ENCODE assay signal across 8 mouse cellular contexts in genomic region chr5:125497821-125498600, GRCm38 (mm10). TPM values are rescaled to one million over a fixed set of nuclear protein-coding genes. Genes with fewer than 3 reads are reported as not detected.
DNase-seq lines count a peak whose midpoint lies in the region; ATAC-seq and TF ChIP-seq lines count a peak whose summit lies in the region.

No protein-coding gene starts in this region.

- no peaks in the 10 kb centered on the region for H3K27me3 ChIP-seq in forebrain, embryonic 14.5 days (replicated peaks; ENCODE audit: control insufficient read depth, insufficient read depth, low read length)
- no peaks in the 10 kb centered on the region for H3K27me3 ChIP-seq in hindbrain, embryonic 15.5 days
- H3K27me3 ChIP-seq in midbrain, embryonic 11.5 days (ENCODE audit: control insufficient read depth, insufficient read depth, low read length): no peaks in the 10 kb centered on the region
- no peaks in the 10 kb centered on the region for H3K27me3 ChIP-seq in small intestine, adult 2 months (ENCODE audit: control insufficient read depth, insufficient read depth, low read length)

- TF ChIP-seq POLR2A in small intestine, adult 2 months (IDR thresholded peaks at IDR 0.05; ENCODE audit: low read depth, low read length): no peak

- no peak overlapping the region for H3K4me2 ChIP-seq in forebrain, embryonic 14.5 days (ENCODE audit: low read length)
- no peak overlapping the region for H3K4me2 ChIP-seq in hindbrain, embryonic 15.5 days
- H3K4me2 ChIP-seq in midbrain, embryonic 11.5 days: no peak overlapping the region

- peak; percentile 50; the same call in 1 of the 2 replicates for TF ChIP-seq CTCF in small intestine, adult 2 months (IDR thresholded peaks at IDR 0.05; ENCODE audit: extremely low read depth, insufficient read length, insufficient replicate concordance, low read depth, low read length)

- intact Hi-C loops in left cerebral cortex, postnatal 10 days (cut with DNase I): no loop called here

- H3K4me1 ChIP-seq in forebrain, embryonic 14.5 days (ENCODE audit: control insufficient read depth, insufficient read depth, low read length): no peaks in the 10 kb centered on the region
- H3K4me1 ChIP-seq in hindbrain, embryonic 15.5 days (replicated peaks): peaks cover 16% of the 10 kb centered on the region
- no peaks in the 10 kb centered on the region for H3K4me1 ChIP-seq in midbrain, embryonic 11.5 days (ENCODE audit: control insufficient read depth, insufficient read depth, low read length)
- no peaks in the 10 kb centered on the region for H3K4me1 ChIP-seq in small intestine, adult 2 months (ENCODE audit: control insufficient read depth, insufficient read depth, insufficient read length, low read length)

- H3K36me3 ChIP-seq in forebrain, embryonic 14.5 days (ENCODE audit: control insufficient read depth, insufficient read depth, low read length): peaks cover 24% of the 10 kb centered on the region
- H3K36me3 ChIP-seq in hindbrain, embryonic 15.5 days: peaks cover 5% of the 10 kb centered on the region; the same call in 1 of the 2 replicates
- H3K36me3 ChIP-seq in midbrain, embryonic 11.5 days (ENCODE audit: control insufficient read depth, insufficient read depth, low read length): 0 out of 2 replicates have a peak, but pooled peaks cover 3% of the 10 kb centered on the region
- peaks cover 52% of the 10 kb centered on the region for H3K36me3 ChIP-seq in small intestine, adult 2 months (ENCODE audit: control insufficient read depth, insufficient read depth, low read length)

- WGBS in forebrain, embryonic 14.5 days: 66% methylated on average over 12 of the region's 12 CpGs
- 66% methylated on average over 12 of the region's 12 CpGs for WGBS in hindbrain, embryonic 15.5 days
- WGBS in midbrain, embryonic 11.5 days: 65% methylated on average over 12 of the region's 12 CpGs
- WGBS in small intestine, adult 2 months: 76% methylated on average over 12 of the region's 12 CpGs

- H3K27ac ChIP-seq in forebrain, embryonic 14.5 days (ENCODE audit: low read depth, low read length): no peak overlapping the region
- no peak overlapping the region for H3K27ac ChIP-seq in hindbrain, embryonic 15.5 days (replicated peaks)
- H3K27ac ChIP-seq in midbrain, embryonic 11.5 days (ENCODE audit: low read depth, low read length): no peak overlapping the region
- no peak overlapping the region for H3K27ac ChIP-seq in small intestine, adult 2 months (ENCODE audit: insufficient read depth, low read depth, low read length)

- no peak overlapping the region for H3K9ac ChIP-seq in forebrain, embryonic 14.5 days (ENCODE audit: low read length)
- H3K9ac ChIP-seq in hindbrain, embryonic 15.5 days: no peak overlapping the region
- H3K9ac ChIP-seq in midbrain, embryonic 11.5 days (ENCODE audit: low read length): no peak overlapping the region

- ATAC-seq in forebrain, embryonic 14.5 days: peak; percentile 71
- peak; percentile 77 for ATAC-seq in hindbrain, embryonic 15.5 days (ENCODE audit: low FRiP score, low read depth)
- ATAC-seq in midbrain, embryonic 11.5 days (ENCODE audit: low FRiP score): peak; percentile 57; the same call in 1 of the 2 replicates

- H3K4me3 ChIP-seq in forebrain, embryonic 14.5 days (ENCODE audit: low read depth, low read length): no peak overlapping the region
- H3K4me3 ChIP-seq in hindbrain, embryonic 15.5 days: no peak overlapping the region
- no peak overlapping the region for H3K4me3 ChIP-seq in midbrain, embryonic 11.5 days (ENCODE audit: low read depth, low read length)
- no peak overlapping the region for H3K4me3 ChIP-seq in small intestine, adult 2 months (ENCODE audit: low read depth, low read length)

- no peaks in the 10 kb centered on the region for H3K9me3 ChIP-seq in forebrain, embryonic 14.5 days (replicated peaks; ENCODE audit: control insufficient read depth, low read length)
- H3K9me3 ChIP-seq in hindbrain, embryonic 15.5 days: no peaks in the 10 kb centered on the region
- H3K9me3 ChIP-seq in midbrain, embryonic 11.5 days (ENCODE audit: control insufficient read depth, low read length): no peaks in the 10 kb centered on the region

- peak; percentile 83 for DNase-seq in layer of hippocampus, adult 11-12 months (ENCODE audit: low spot score)
- no peak for DNase-seq in layer of hippocampus, adult 9-10 months (ENCODE audit: low spot score)
- DNase-seq in cerebellum, adult 11-12 months: peak; percentile 78
- DNase-seq in forebrain, embryonic 14.5 days (ENCODE audit: low spot score): peak; percentile 77
- DNase-seq in left cerebral cortex, postnatal 10 days (ENCODE audit: extremely low spot score in 1 of 2, low spot score in 2 of 2): peak; percentile 50 to 70
- DNase-seq in midbrain, embryonic 11.5 days (ENCODE audit: low spot score, missing footprints): peak; percentile 94

RNA-seq across cellular contexts. Expression of gene Aacs, which starts 22.4 kb away (rescaled TPM):
- 51.8 and 71.1 TPM in 2 replicates for polyA plus RNA-seq in forebrain, embryonic 14.5 days (2014; fragmentation: Nextera tagmentation; extraction: Ambion mirVana)
- 104 and 106 TPM in 2 replicates for polyA plus RNA-seq in hindbrain, embryonic 15.5 days (2015; fragmentation: Nextera tagmentation; extraction: Ambion mirVana)
- total RNA-seq in left cerebral cortex, postnatal 10 days (2021): 10 to 100 TPM; 84.1 to 96.1 TPM
- polyA plus RNA-seq in midbrain, embryonic 11.5 days (2014; fragmentation: Nextera tagmentation; extraction: Ambion mirVana): 45.6 and 53.2 TPM in 2 replicates
- polyA plus RNA-seq in small intestine, adult 2 months (2012; rRNA removed): 23.9 and 37.6 TPM in 2 replicates

RNA-seq across cellular contexts. Expression of gene Tmem132b, which starts 33.6 kb away (rescaled TPM):
- 3.1 and 4.4 TPM in 2 replicates for polyA plus RNA-seq in forebrain, embryonic 14.5 days (2014; fragmentation: Nextera tagmentation; extraction: Ambion mirVana)
- 6.2 and 6.4 TPM in 2 replicates for polyA plus RNA-seq in hindbrain, embryonic 15.5 days (2015; fragmentation: Nextera tagmentation; extraction: Ambion mirVana)
- 100 to 1,000 TPM; 109 to 114 TPM for total RNA-seq in left cerebral cortex, postnatal 10 days (2021)
- polyA plus RNA-seq in midbrain, embryonic 11.5 days (2014; fragmentation: Nextera tagmentation; extraction: Ambion mirVana): 0.42 and 0.50 TPM in 2 replicates
- polyA plus RNA-seq in small intestine, adult 2 months (2012; rRNA removed): 0.06 TPM in 1 of 2 replicates, not detected in the other

RNA-seq across cellular contexts. Expression of gene Bri3bp, which starts 56.6 kb away (rescaled TPM):
- 26.0 and 29.1 TPM in 2 replicates for polyA plus RNA-seq in forebrain, embryonic 14.5 days (2014; fragmentation: Nextera tagmentation; extraction: Ambion mirVana)
- 39.4 and 42.8 TPM in 2 replicates for polyA plus RNA-seq in hindbrain, embryonic 15.5 days (2015; fragmentation: Nextera tagmentation; extraction: Ambion mirVana)
- 10 to 100 TPM; 81.3 to 83.6 TPM for total RNA-seq in left cerebral cortex, postnatal 10 days (2021)
- 28.4 and 29.4 TPM in 2 replicates for polyA plus RNA-seq in midbrain, embryonic 11.5 days (2014; fragmentation: Nextera tagmentation; extraction: Ambion mirVana)
- polyA plus RNA-seq in small intestine, adult 2 months (2012; rRNA removed): 28.5 and 33.5 TPM in 2 replicates
